Mouse (Mus musculus): ENCODE results near the gene Med27. TPM values are rescaled to one million over a fixed set of nuclear protein-coding genes. Genes with fewer than 3 reads are reported as not detected.

Med27 gene
- polyA plus RNA-seq, 1 experiment from 2014 or later, result 38.8 TPM

- WGBS, result 67% methylated on average over 7 of the region's 7 CpGs
- Histone ChIP-seq H3K27ac (no peak overlapping the region), H3K9ac (no peak overlapping the region), H3K4me2 (replicated peaks) (no peak overlapping the region), H3K27me3 (replicated peaks) (no peaks in the 10 kb centered on the region), H3K36me3 (no peaks in the 10 kb centered on the region), H3K4me3 (replicated peaks) (no peak overlapping the region), H3K9me3 (no peaks in the 10 kb centered on the region), H3K4me1 (replicated peaks) (no peaks in the 10 kb centered on the region)
- no peak for ATAC-seq
Observed at GRCm38 (mm10) chr2:29439857-29440502, 93.4 kb downstream of the Med27 start.

- no peaks in the 10 kb centered on the region for H3K36me3 ChIP-seq
- ATAC-seq, result no peak
- no peak overlapping the region for H3K27ac ChIP-seq
- no peak overlapping the region for H3K9ac ChIP-seq
- no peaks in the 10 kb centered on the region for H3K9me3 ChIP-seq
- no peaks in the 10 kb centered on the region for H3K27me3 ChIP-seq (replicated peaks)
- no peak overlapping the region for H3K4me2 ChIP-seq (replicated peaks)
- H3K4me3 ChIP-seq (replicated peaks), result no peak overlapping the region
- no peaks in the 10 kb centered on the region for H3K4me1 ChIP-seq (replicated peaks)
Observed at GRCm38 (mm10) chr2:29442275-29442674, 95.7 kb downstream of the Med27 start.

DNA sequence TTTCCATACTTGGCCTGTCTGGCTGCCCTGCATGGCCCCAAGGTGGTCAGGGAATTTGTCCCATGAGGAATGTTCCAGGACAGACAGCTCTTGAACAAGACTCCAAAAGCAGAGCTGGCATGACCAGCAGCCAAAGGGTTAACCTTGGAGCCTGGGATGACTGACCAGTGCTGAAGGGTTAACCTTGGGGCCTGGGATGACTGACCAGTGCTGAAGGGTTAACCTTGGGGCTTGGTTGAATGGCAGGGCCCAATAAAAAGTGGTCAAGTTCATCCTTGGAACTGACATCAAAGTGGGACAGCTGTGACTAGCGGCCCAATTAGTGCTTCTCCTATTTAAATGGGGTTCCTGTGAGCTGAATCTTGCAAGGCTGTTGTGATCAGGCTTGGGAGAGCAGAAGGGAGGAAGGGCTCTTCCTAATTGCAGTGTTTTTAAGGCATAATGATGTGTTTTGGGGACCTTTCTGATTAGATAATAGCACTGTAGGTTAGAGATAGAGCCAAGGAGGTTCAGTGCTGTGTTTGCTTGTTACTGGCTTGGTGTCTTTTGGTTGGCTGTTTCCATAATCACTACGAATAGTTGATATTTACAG lies 97.1 kb downstream of the Med27 start:
- Histone ChIP-seq H3K9ac (no peak overlapping the region), H3K27ac (no peak overlapping the region), H3K4me2 (replicated peaks) (no peak overlapping the region), H3K4me3 (replicated peaks) (no peak overlapping the region), H3K36me3 (no peaks in the 10 kb centered on the region), H3K27me3 (replicated peaks) (no peaks in the 10 kb centered on the region), H3K4me1 (replicated peaks) (no peaks in the 10 kb centered on the region), H3K9me3 (no peaks in the 10 kb centered on the region)
- 85% methylated on average over 2 of the region's 2 CpGs for WGBS
- ATAC-seq, result no peak

- H3K9ac ChIP-seq, result no peak overlapping the region
Observed at GRCm38 (mm10) chr2:29448476-29449002, 101.9 kb downstream of the Med27 start.

DNA sequence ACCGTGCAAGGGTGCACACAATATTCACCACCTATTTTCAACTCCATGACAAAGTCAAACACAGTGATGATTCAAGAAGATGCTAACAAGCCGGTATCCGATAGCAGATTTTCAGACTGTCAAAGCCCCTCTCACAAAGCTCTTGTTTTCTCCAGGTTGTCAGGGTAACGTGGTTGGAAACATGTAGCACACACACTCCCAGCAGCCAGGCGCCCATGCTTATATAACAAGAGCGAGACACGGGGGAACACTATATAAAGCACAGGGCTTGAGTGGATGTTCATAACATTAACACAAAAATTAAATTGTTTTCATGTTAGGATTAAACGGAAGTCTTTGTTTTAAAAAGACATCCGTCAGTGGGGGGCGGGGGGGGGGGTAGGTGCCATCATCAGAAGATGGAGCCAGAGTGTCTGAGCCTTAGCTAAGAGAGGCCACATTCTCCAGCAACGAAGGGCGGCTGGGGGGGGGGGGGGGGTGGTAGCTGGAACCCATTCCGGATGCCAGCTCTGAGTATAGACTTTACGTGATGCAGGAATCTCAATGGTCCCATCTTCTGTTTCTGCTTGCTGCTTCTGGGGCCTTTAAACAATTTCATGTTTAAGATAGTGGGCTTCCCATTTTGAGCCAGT lies 104.9 kb downstream of the Med27 start:
- Histone ChIP-seq H3K9me3 (no peaks in the 10 kb centered on the region), H3K4me3 (replicated peaks) (no peak overlapping the region), H3K4me2 (replicated peaks) (no peak overlapping the region), H3K27me3 (replicated peaks) (no peaks in the 10 kb centered on the region), H3K4me1 (replicated peaks) (0 out of 2 replicates have a peak, but pooled peaks cover 2% of the 10 kb centered on the region), H3K36me3 (no peaks in the 10 kb centered on the region), H3K27ac (no peak overlapping the region), H3K9ac (no peak overlapping the region)
- WGBS, result 53% methylated on average over 14 of the region's 14 CpGs
- no peak for ATAC-seq

More at GRCm38 (mm10) chr2:29448476-29449002, 101.9 kb downstream of the Med27 start:
- no peak overlapping the region for H3K4me2 ChIP-seq (replicated peaks)
- no peak overlapping the region for H3K27ac ChIP-seq
- no peak overlapping the region for H3K4me3 ChIP-seq (replicated peaks)
- H3K9me3 ChIP-seq, result no peaks in the 10 kb centered on the region
- no peaks in the 10 kb centered on the region for H3K27me3 ChIP-seq (replicated peaks)
- H3K36me3 ChIP-seq, result no peaks in the 10 kb centered on the region
- WGBS, result 71% methylated on average over 7 of the region's 7 CpGs
- ATAC-seq, result no peak
- H3K4me1 ChIP-seq (replicated peaks), result 0 out of 2 replicates have a peak, but pooled peaks cover 2% of the 10 kb centered on the region

DNA sequence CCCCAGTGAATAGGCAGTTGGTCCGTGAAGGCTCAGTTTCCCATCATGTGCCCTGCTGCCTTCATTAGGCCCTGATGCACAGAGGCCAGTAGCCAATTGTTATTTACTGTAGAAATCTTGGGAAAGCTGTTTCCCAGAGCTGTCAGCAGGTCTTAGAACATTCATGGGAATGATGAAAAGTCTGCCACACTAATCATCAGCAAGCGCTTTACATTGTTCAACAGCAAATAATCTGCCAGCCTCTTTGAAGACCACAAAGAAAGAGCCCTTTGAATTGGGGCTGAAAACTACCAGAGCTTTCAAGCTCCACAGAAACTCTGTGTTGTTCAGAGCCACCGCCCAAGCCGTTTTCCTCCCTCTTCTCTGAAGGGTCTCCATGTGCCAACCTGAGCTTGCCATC lies 106.8 kb downstream of the Med27 start:
- 87% methylated on average over 4 of the region's 4 CpGs for WGBS
- H3K9me3 ChIP-seq, result no peaks in the 10 kb centered on the region
- no peaks in the 10 kb centered on the region for H3K27me3 ChIP-seq (replicated peaks)
- ATAC-seq, result no peak
- H3K4me1 ChIP-seq (replicated peaks), result 0 out of 2 replicates have a peak, but pooled peaks cover 2% of the 10 kb centered on the region
- H3K4me2 ChIP-seq (replicated peaks), result no peak overlapping the region
- no peak overlapping the region for H3K27ac ChIP-seq
- no peak overlapping the region for H3K9ac ChIP-seq
- no peak overlapping the region for H3K4me3 ChIP-seq (replicated peaks)
- no peaks in the 10 kb centered on the region for H3K36me3 ChIP-seq

DNA sequence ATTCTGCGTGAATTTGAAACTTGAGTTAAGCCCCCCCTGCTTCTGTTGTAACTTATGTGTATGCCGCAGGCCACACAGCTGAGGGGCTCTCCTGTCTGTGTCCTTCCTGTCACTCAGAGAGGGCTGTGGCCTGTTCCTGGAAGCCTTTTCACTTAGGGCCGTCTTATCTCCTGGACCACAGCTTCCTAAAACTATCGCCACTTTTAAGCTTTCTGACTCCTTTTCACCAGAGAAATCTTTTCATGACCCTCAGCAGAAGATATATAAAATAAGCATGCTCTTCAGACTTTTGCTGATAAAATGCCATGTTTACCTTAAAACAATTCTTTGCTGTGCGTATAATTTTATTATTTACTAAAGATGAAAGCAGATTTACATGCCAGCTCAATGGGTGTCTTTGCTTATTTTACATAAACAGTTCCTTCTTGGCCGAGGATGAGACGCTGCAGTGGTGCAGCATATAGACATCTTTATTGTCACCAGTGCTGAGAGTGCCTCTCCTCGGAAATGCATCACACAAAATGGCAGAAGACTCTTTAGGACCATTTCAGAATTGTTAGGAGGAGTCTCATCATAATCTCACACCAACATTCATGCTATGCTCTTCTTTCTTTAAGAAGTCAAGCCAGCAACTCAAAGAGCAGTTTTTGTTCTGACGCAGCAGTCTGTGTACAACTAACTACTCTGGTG lies 110.2 kb downstream of the Med27 start:
- no peak for ATAC-seq
- no peak overlapping the region for H3K27ac ChIP-seq
- no peak overlapping the region for H3K4me3 ChIP-seq (replicated peaks)
- whole genome bisulfite sequencing, result 58% methylated on average over 9 of the region's 9 CpGs
- no peak overlapping the region for H3K9ac ChIP-seq
- H3K9me3 ChIP-seq, result no peaks in the 10 kb centered on the region
- H3K4me2 ChIP-seq (replicated peaks), result no peak overlapping the region
- H3K4me1 ChIP-seq (replicated peaks), result no peaks in the 10 kb centered on the region
- H3K36me3 ChIP-seq, result no peaks in the 10 kb centered on the region
- no peaks in the 10 kb centered on the region for H3K27me3 ChIP-seq (replicated peaks)

GRCm38 (mm10) chr2:29457677-29458076 lies 111.1 kb downstream of the Med27 start:
- Histone ChIP-seq H3K4me2 (replicated peaks) (no peak overlapping the region), H3K9ac (no peak overlapping the region), H3K27me3 (replicated peaks) (no peaks in the 10 kb centered on the region), H3K9me3 (no peaks in the 10 kb centered on the region), H3K36me3 (no peaks in the 10 kb centered on the region), H3K4me3 (replicated peaks) (no peak overlapping the region), H3K27ac (no peak overlapping the region), H3K4me1 (replicated peaks) (0 out of 2 replicates have a peak, but pooled peaks cover 3% of the 10 kb centered on the region)
- no peak for ATAC-seq
- WGBS, result 73% methylated on average over 2 of the region's 2 CpGs

GRCm38 (mm10) chr2:29458346-29458950 lies 111.8 kb downstream of the Med27 start:
- Histone ChIP-seq H3K4me2 (replicated peaks) (no peak overlapping the region), H3K4me3 (replicated peaks) (no peak overlapping the region), H3K9me3 (no peaks in the 10 kb centered on the region), H3K27me3 (replicated peaks) (no peaks in the 10 kb centered on the region), H3K27ac (no peak overlapping the region), H3K36me3 (no peaks in the 10 kb centered on the region), H3K9ac (no peak overlapping the region), H3K4me1 (replicated peaks) (0 out of 2 replicates have a peak, but pooled peaks cover 3% of the 10 kb centered on the region)
- ATAC-seq, result no peak
- 83% methylated on average over 3 of the region's 3 CpGs for WGBS

- Histone ChIP-seq H3K4me3 (replicated peaks) (no peak overlapping the region), H3K27me3 (replicated peaks) (no peaks in the 10 kb centered on the region), H3K4me2 (replicated peaks) (no peak overlapping the region), H3K27ac (no peak overlapping the region), H3K36me3 (no peaks in the 10 kb centered on the region), H3K9me3 (no peaks in the 10 kb centered on the region), H3K4me1 (replicated peaks) (0 out of 2 replicates have a peak, but pooled peaks cover 3% of the 10 kb centered on the region), H3K9ac (no peak overlapping the region)
- 69% methylated on average over 1 of the region's 1 CpGs for WGBS
- no peak for ATAC-seq
Observed at GRCm38 (mm10) chr2:29459648-29460047, 113.0 kb downstream of the Med27 start.

DNA sequence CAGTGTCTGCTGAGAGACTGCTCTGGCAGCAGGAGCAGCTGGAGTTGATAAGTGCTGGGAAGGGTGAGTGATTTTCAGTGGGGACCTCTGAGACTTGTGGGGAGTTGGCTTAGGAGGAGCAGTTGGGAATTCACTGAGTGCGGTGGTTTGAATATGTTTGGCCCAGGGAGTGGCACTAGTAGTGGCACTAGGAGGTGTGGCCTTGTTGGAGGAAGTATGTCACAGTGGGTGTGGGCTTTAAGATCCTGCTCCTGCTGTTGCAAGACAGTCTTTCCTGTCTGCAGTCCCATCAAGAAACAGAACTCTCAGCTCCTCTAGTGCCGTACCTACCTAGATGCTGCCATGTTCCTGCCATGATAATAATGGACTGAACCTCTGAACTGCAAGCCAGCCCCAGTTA lies 115.2 kb downstream of the Med27 start:
- no peaks in the 10 kb centered on the region for H3K9me3 ChIP-seq
- no peak overlapping the region for H3K4me2 ChIP-seq (replicated peaks)
- 87% methylated on average over 2 of the region's 2 CpGs for WGBS
- no peak overlapping the region for H3K9ac ChIP-seq
- ATAC-seq, result no peak
- H3K4me3 ChIP-seq (replicated peaks), result no peak overlapping the region
- peaks cover 6% of the 10 kb centered on the region; the same call in 1 of the 2 replicates for H3K4me1 ChIP-seq (replicated peaks)
- no peaks in the 10 kb centered on the region for H3K36me3 ChIP-seq
- H3K27ac ChIP-seq, result no peak overlapping the region
- no peaks in the 10 kb centered on the region for H3K27me3 ChIP-seq (replicated peaks)

Data from intestine, embryonic 15.5 days (tissue).